Mouse (Mus musculus): ENCODE measurements at regions not wholly inside any gene's neighbourhood (a gene's known extent, or its start where the extent isn't known, plus 50 kb on each side); places are given as distances from the start of the nearest gene placed in this dataset.

GRCm38 (mm10) chr1:126918876-126919275 lies 88.3 kb upstream of the Nckap5 start:
- DNase-seq (ENCODE audit: extremely low spot score): no peak

- no peak for DNase-seq (ENCODE audit: extremely low spot score)
These were observed 87.3 kb upstream of the Nckap5 start for GRCm38 (mm10) chr1:126917872-126918271.

GRCm38 (mm10) chr1:126916369-126916768 lies 85.8 kb upstream of the Nckap5 start:
- peak; percentile 22 for DNase-seq (ENCODE audit: extremely low spot score)

- DNase-seq (ENCODE audit: extremely low spot score): no peak
These were observed 80.9 kb upstream of the Nckap5 start for GRCm38 (mm10) chr1:126911277-126912060.

GRCm38 (mm10) chr1:126907417-126907816 lies 76.8 kb upstream of the Nckap5 start:
- no peak for DNase-seq (ENCODE audit: extremely low spot score)

- no peak for DNase-seq (ENCODE audit: extremely low spot score)
These were observed 67.9 kb upstream of the Nckap5 start for GRCm38 (mm10) chr1:126898484-126898883.

GRCm38 (mm10) chr1:126896895-126897294 lies 66.3 kb upstream of the Nckap5 start:
- DNase-seq (ENCODE audit: extremely low spot score): no peak

- DNase-seq (ENCODE audit: extremely low spot score): no peak
These were observed 50.2 kb upstream of the Nckap5 start for GRCm38 (mm10) chr1:126880801-126881200.
